Mouse (Mus musculus): ENCODE results near the gene Ebf1. TPM values are rescaled to one million over a fixed set of nuclear protein-coding genes. Genes with fewer than 3 reads are reported as not detected.
A peak's percentile ranks its signal among the peaks of the same experiment; 100 is the strongest.

Ebf1 gene
- total RNA-seq, 2 experiments from 2014 or later: 3.6 to 4.7 TPM

DNA sequence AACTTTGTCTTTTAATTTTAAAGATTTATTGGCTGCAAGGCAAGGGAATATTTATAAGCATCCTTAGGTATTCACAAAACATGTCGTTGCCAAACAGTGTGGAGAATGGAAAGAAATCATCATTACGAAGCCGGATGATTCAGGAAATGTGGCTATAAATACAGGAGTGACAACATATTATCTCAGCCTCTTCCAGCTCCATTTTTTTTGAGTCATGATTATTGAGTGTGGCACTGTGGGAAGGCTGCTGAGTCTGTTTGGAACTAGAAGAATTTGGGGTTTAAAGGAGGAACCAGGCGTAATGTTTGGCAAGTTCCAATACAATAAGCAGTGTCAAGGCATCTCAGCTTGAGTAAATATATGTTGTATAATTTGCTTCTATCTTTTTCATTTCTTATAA, 326.7 kb downstream of the Ebf1 start:
- DNase-seq (ENCODE audit: low spot score in 2 of 2): no peak

GRCm38 (mm10) chr11:44944401-44944800, 327.3 kb downstream of the Ebf1 start:
- no peak for DNase-seq (ENCODE audit: low spot score in 2 of 2)

DNA sequence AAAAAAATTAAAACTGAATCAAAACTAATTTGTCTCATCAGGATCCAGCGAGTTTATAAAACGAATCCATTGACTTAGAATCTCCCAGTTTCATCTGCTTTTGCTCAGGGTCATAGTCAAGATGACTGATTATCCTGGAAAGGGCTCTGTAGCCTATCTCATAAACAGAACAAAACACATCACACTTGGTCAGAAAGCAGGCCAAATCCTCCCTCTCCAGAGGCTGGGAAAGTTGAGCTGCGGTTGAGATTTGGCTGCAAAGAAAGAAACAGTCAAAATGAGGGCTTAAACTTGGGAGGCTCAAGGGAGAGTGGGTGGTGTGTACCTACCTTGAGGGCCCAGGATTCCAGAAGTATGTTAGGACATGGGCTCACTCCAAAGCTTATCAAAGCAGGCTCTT, 329.5 kb downstream of the Ebf1 start:
- DNase-seq (ENCODE audit: low spot score in 2 of 2): no peak

- DNase-seq (ENCODE audit: low spot score in 2 of 2): no peak
Measured at GRCm38 (mm10) chr11:44948541-44948940, 331.4 kb downstream of the Ebf1 start.

- DNase-seq (ENCODE audit: low spot score in 2 of 2): no peak
Measured at GRCm38 (mm10) chr11:44949140-44949539, 332.0 kb downstream of the Ebf1 start.

GRCm38 (mm10) chr11:44950319-44950718, 333.2 kb downstream of the Ebf1 start:
- no peak for DNase-seq (ENCODE audit: low spot score in 2 of 2)

DNA sequence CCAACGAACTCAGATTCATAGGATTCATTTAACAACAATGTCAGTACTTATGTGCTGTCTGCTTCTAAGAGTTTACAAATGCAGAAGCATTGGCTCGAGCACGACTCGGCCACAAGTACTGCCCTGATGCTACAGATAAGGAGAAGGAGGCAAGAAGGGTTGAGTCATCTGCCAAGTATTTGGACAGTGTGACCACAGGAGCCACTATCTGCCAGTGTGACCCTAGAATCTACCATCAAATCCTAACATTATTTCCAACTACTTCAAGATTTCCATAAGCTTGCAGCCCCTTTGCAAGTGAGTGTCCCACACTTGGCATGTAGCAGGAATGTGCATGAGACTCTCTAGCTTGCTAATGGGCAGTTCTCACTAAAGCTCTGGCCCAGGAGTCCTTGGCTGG, 334.4 kb downstream of the Ebf1 start:
- DNase-seq (ENCODE audit: low spot score in 2 of 2): no peak

DNA sequence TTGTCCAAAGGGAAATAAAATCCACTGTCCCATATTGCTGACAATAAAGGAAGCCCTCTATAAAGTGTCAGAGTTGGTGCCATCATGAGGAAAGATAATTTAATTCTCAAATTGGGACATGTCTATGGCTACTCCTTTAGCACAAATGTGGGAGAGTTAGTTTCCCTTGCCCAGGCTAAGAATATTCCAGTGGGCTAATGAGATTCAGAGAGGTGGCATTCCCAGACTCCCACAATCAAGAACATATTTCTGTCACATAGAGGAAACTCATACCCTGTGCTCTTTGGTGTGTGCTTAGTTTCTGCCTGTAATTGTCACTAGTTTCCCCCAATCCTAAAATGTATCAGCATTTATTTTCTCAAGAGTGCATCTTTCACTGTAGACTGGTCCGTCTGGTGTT, 336.2 kb downstream of the Ebf1 start:
- no peak for DNase-seq (ENCODE audit: low spot score in 2 of 2)

DNA sequence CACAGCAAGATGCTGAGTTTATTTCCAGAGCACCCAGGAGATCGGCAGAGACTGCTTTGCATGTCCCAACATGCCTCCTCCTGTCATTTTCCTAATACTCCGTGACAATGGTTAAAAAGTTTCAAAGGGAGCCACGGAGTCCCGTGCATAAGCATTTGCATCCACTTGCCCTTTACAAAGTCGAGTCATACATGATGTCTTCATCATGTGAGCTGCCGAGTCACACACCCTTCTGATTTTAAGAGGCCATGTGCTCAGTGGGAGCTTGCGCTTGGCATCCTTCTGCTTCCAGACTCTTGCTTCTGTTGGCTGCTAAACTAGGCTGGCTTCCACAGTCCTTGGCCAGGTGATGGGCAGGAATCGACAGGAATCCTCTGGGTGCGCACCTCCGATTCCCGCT, 336.7 kb downstream of the Ebf1 start:
- peak in 1 of 2 experiments; percentile 2 for DNase-seq (ENCODE audit: low spot score in 2 of 2)

DNA sequence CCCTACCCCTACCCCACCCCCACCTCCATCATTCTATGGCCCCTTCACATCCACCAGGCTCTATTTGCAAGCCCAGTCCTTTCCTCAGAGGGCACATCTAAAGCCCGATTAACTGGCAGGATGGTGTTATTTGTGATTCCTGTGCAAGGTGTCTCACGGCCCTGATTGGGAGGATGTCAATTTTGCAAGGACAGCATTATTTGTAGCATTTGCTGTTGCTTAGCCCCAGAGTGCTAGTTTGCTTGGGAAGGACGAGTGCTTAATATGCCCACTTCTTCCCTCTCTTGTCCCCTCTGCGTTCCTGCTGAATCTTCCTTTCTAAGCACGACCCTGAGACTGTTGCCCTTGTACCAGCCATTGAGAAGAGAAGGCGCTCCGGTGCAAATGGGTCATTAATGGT, 337.2 kb downstream of the Ebf1 start:
- DNase-seq (ENCODE audit: low spot score in 2 of 2): no peak

DNA sequence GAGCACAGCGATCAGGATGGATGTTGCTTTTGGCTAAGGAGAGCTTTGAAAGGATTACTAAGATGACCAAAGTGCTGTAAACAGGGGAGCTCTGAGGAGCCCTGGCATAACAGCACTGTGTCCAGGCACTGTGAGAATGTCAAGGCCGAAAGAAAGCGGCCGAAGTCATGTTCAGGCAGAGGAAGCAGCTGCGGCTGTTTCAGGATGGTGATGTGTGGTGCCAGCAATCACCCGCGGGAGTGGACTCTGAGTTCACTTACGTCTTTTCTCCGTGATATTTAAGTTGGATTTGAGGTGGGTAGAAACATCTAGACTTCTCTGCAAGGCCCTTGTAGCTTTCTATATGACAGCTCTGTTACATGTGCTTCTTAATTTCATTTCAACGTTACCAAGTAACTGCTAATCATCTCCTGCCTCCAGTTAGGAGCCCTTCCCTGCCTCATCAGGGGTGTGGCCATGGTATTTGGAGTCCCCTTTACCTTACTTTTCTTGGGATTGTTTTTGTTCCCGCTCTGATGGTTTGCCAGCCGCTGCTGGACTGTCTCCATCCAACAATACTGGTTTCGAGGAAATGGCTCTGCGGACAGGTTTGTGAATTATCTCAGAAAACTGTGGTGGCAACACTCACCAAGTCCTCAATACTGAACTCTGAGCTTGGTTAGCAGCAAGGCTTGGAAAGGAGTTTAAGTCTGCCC, 345.8 kb downstream of the Ebf1 start:
- DNase-seq (ENCODE audit: low spot score in 2 of 2): no peak

GRCm38 (mm10) chr11:44969011-44969410, 351.9 kb downstream of the Ebf1 start:
- DNase-seq (ENCODE audit: low spot score in 2 of 2): no peak

GRCm38 (mm10) chr11:44974271-44974670, 357.2 kb downstream of the Ebf1 start:
- DNase-seq (ENCODE audit: low spot score in 2 of 2): no peak

- DNase-seq (ENCODE audit: low spot score in 2 of 2): no peak
Measured at GRCm38 (mm10) chr11:44975151-44975550, 358.0 kb downstream of the Ebf1 start.

- no peak for DNase-seq (ENCODE audit: low spot score in 2 of 2)
Measured at GRCm38 (mm10) chr11:44976254-44976802, 359.2 kb downstream of the Ebf1 start.

DNA sequence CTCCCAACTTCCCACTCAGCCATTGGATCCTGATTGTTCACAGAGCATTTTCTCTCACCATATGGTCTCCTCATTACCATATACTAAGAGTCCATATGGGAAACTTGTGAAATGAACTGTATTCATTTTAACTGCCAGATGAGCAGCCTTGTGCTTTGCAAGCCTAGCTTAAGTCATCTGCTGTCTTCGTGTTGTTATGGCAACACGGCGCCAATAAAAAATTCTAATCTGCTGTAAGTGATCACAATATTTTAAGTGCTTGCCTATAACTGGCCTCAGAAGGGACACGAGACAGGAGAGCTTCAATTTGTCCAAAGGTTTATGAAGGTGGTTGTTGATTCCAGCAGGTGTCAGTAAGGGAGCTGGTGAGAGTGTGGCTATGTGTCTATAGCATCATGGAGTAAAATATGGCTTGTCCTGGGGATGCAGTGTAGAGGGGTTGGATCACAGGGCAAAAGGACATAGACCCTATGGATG, 360.8 kb downstream of the Ebf1 start:
- DNase-seq (ENCODE audit: low spot score in 2 of 2): peak in 1 of 2 experiments; percentile 19

DNA sequence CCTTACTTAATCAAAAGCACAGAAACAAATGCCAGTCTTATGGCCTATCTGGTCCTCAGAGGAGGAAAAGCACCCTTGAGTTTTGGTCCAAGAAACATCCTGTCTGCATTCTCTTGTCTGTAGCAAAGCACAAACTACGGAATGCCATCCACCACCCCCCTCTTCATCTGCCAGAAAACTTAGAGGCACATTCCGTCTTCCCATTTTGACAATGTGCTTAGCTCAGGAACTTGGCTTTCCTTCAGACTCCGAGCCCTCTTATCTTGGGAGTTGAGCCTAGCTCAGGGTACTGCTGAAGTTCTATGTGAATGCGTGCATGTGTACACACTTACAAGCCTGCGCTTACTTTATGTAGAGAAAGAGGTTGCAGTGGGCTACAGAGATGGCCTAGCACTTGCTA, 362.3 kb downstream of the Ebf1 start:
- no peak for DNase-seq (ENCODE audit: low spot score in 2 of 2)

DNA sequence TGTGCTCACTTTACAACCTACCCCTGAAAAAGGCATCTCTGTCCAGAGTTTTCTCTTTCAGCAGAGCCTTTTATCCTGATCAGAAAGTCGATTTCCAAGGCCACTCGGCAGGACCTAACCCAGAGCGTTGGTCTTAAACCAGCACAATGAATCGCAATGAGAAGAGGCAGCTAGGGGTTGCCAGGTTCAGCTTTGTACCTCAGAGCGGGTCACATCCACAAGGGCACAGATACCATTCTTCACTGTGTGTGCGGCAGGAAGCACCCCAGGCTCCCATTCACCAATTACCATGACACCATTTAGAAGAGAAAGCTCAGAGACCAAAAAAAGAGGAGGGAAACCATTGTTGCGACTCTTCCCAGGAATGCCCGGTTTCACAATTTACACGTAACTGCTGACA, 365.1 kb downstream of the Ebf1 start:
- DNase-seq (ENCODE audit: low spot score in 2 of 2): no peak

- no peak for DNase-seq (ENCODE audit: low spot score in 2 of 2)
Measured at GRCm38 (mm10) chr11:44983961-44984360, 366.8 kb downstream of the Ebf1 start.

DNA sequence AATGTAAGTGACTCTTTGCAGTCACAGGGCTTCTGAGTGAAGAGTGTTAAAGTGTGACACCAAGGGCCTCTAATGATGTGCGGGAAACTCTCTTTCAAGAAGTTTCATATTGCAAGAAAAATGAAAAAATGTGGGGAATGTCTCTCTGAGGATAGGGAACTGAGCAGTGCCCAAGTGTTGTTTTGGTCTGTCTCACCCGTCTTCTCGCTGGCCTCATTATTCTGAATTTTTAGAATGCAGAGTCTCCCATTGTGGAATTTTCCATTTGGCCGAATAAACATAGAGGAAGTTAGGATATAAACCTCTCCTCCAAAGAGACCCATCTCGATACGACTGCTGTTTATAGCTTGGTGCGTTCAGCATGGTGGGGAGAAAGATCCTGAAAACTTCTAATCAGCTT, 367.3 kb downstream of the Ebf1 start:
- no peak for DNase-seq (ENCODE audit: low spot score in 2 of 2)

GRCm38 (mm10) chr11:44987796-44988195, 370.7 kb downstream of the Ebf1 start:
- DNase-seq (ENCODE audit: low spot score in 2 of 2): no peak

DNA sequence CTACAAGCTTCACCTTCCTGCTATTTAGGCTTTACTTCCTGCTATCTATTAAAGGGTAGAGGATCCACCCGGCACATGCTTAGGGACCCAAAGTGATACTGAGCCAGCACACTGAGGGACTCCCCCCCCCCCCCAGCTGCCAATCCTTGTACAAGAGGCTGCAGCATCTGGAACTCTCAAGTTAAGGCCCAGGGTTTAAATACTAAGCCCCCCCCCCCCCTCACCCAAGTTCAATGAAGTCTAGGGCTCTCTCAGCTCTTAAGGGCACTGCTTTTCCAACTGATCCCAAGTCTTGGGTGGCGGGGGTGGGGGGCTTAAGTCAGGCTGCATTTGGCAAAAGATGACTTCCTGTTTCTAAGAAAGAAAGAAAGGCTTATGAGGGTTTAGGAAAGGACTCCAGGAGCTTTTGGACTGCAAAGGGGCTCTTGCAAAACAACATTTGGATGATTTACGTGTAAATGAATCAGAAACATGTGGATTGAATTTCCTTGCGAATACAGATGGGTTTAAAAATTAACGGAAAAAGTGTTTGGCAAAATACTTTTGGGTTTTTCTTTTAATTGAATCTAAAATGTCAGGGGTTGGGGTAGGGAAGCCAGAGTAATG, 385.7 kb downstream of the Ebf1 start:
- no peak for DNase-seq (ENCODE audit: low spot score in 2 of 2)
